Comparison of ENCODE assay signal across 9 mouse cellular contexts in the genomic region with DNA sequence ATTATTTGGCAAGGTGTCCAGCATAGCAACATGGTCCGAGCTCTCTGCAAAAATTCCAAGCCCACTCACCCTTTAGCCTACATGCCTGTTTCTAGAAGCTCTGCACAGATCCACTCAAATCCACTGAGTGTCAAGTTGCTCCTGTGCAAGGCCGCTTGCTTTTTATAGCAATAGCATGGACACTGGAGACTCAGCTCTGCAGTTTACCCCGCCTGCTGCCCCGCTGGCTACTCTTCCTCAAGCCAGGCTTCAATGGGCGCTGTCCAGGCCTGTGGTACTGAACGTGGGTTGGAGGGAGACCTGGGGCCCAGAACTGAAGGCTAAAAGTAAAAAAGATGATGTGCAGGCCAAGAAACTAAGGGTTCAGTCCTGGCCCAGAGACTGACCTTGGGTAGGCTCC. TPM values are rescaled to one million over a fixed set of nuclear protein-coding genes. Genes with fewer than 3 reads are reported as not detected.
DNase-seq lines count a peak whose midpoint lies in the region; ATAC-seq and TF ChIP-seq lines count a peak whose summit lies in the region.
"Had no signal": no experiment of that assay in that cellular context is flagged by ENCODE, and none has a peak within 500 bp of the region (broad histone marks: within the 10 kb centered on the region; RNA-seq: fewer than 3 reads in every experiment).

No protein-coding gene starts in this region.

- H3K36me3 ChIP-seq in heart, postnatal 0 days (replicated peaks; ENCODE audit: control insufficient read depth, insufficient read depth, low read length): no peaks in the 10 kb centered on the region
- H3K36me3 ChIP-seq in heart, embryonic 10.5 days: peaks cover 36% of the 10 kb centered on the region
- H3K36me3 ChIP-seq in splenic B cell, adult 2 months (ENCODE audit: control insufficient read depth, insufficient read depth, low read length, poor library complexity, severe bottlenecking): peaks cover 10% of the 10 kb centered on the region

- DNase-seq in heart, postnatal 0 days (ENCODE audit: low spot score): no peak
- no peak for DNase-seq in heart, embryonic 10.5 days (ENCODE audit: low spot score)
- peak; percentile 55 for DNase-seq in ovary, postnatal 36 days (ENCODE audit: low spot score)
- DNase-seq in ovary, postnatal 14 days (ENCODE audit: low spot score): no peak
- peak; percentile 75 for DNase-seq in adrenal gland, postnatal 14 days
- peak; percentile 48 for DNase-seq in splenic B cell, adult 2 months (ENCODE audit: low read depth, low spot score)
- no peak for DNase-seq in cerebellum, postnatal 14 days

- no peaks in the 10 kb centered on the region for H3K27me3 ChIP-seq in heart, postnatal 0 days (ENCODE audit: control insufficient read depth, insufficient read depth, low read length)
- 0 out of 2 replicates have a peak, but pooled peaks cover 11% of the 10 kb centered on the region for H3K27me3 ChIP-seq in heart, embryonic 10.5 days (ENCODE audit: insufficient read depth, poor library complexity, severe bottlenecking)
- H3K27me3 ChIP-seq in splenic B cell, adult 2 months (ENCODE audit: control insufficient read depth, insufficient read depth, low read length, poor library complexity, severe bottlenecking): no peaks in the 10 kb centered on the region
- H3K27me3 ChIP-seq: forebrain, embryonic 13.5 days; limb, embryonic 13.5 days had no signal

- no peak overlapping the region for H3K9ac ChIP-seq in heart, postnatal 0 days (replicated peaks; ENCODE audit: low read depth, low read length)
- H3K9ac ChIP-seq: forebrain, embryonic 13.5 days; limb, embryonic 13.5 days had no signal

- WGBS in heart, postnatal 0 days: 20% methylated on average over 6 of the region's 6 CpGs
- WGBS in heart, embryonic 10.5 days: 40% methylated on average over 6 of the region's 6 CpGs

- peak; percentile 37; the same call in 1 of the 2 replicates for ATAC-seq in heart, postnatal 0 days (ENCODE audit: insufficient read depth, low read depth)
- ATAC-seq: forebrain, embryonic 13.5 days had no signal

- no peak overlapping the region for H3K4me2 ChIP-seq in heart, postnatal 0 days (ENCODE audit: low read depth, low read length)
- H3K4me2 ChIP-seq: limb, embryonic 13.5 days had no signal

- peaks cover 18% of the 10 kb centered on the region for H3K4me1 ChIP-seq in heart, postnatal 0 days (ENCODE audit: control insufficient read depth, insufficient read depth)
- H3K4me1 ChIP-seq in heart, embryonic 10.5 days: peaks cover 38% of the 10 kb centered on the region

- H3K4me3 ChIP-seq in heart, postnatal 0 days (ENCODE audit: low read depth, low read length): no peak overlapping the region
- no peak overlapping the region for H3K4me3 ChIP-seq in heart, embryonic 10.5 days
- H3K4me3 ChIP-seq: forebrain, embryonic 13.5 days; limb, embryonic 13.5 days had no signal

- TF ChIP-seq CTCF in heart, postnatal 0 days (IDR thresholded peaks at IDR 0.05; ENCODE audit: low read depth): no peak

- no peaks in the 10 kb centered on the region for H3K9me3 ChIP-seq in heart, postnatal 0 days (replicated peaks; ENCODE audit: control insufficient read depth, low read length)
- no peaks in the 10 kb centered on the region for H3K9me3 ChIP-seq in heart, embryonic 10.5 days
- H3K9me3 ChIP-seq: forebrain, embryonic 13.5 days; limb, embryonic 13.5 days had no signal

- no peak for TF ChIP-seq EP300 in heart, postnatal 0 days (IDR thresholded peaks at IDR 0.05; ENCODE audit: low read depth)

- H3K27ac ChIP-seq in heart, postnatal 0 days (ENCODE audit: low read depth): no peak overlapping the region
- H3K27ac ChIP-seq in heart, embryonic 10.5 days: no peak overlapping the region
- H3K27ac ChIP-seq: forebrain, embryonic 13.5 days; limb, embryonic 13.5 days had no signal

RNA-seq across cellular contexts. Expression of a gene that starts 8.3 kb away (rescaled TPM):
- 42.0 and 48.9 TPM in 2 replicates for total RNA-seq in heart, postnatal 0 days (2014; rRNA removed; ENCODE audit: low replicate concordance)
- polyA plus RNA-seq in heart, postnatal 0 days (2015; fragmentation: Nextera tagmentation; extraction: Ambion mirVana): 14.9 and 17.4 TPM in 2 replicates
- 16.3 and 33.5 TPM in 2 replicates for polyA plus RNA-seq in heart, embryonic 10.5 days (2016; fragmentation: Nextera tagmentation; extraction: Ambion mirVana)
- 45.1 and 50.2 TPM in 2 replicates for total RNA-seq in adrenal gland, postnatal 14 days (2021)

Comparison
In these comparisons a context has a peak if more than half of its experiments do, and no peak if none do; other contexts are left out.
1. DNase-seq: peak in ovary, postnatal 36 days (single experiment), adrenal gland, postnatal 14 days (single experiment) and splenic B cell, adult 2 months (single experiment); none in heart, postnatal 0 days (single experiment), heart, embryonic 10.5 days (single experiment), ovary, postnatal 14 days (single experiment) and cerebellum, postnatal 14 days (0 of 2).